Mouse (Mus musculus): ENCODE results near the gene Ext2.

GRCm38 (mm10) chr2:93868566-93868965 is 46.2 kb upstream of the Ext2 start:
- TF ChIP-seq CTCF (IDR thresholded peaks at IDR 0.05) (no peak), EP300 (IDR thresholded peaks at IDR 0.05; ENCODE audit: insufficient read depth, low read depth, low read length) (no peak)

Data from heart, adult 2 months (tissue).